Mouse (Mus musculus): ENCODE results near the gene Arhgef26. TPM values are rescaled to one million over a fixed set of nuclear protein-coding genes. Genes with fewer than 3 reads are reported as not detected.
A peak's percentile ranks its signal among the peaks of the same experiment; 100 is the strongest.

Arhgef26 gene
- polyA plus RNA-seq, 1 experiment from 2014 or later: 7.4 TPM

DNA sequence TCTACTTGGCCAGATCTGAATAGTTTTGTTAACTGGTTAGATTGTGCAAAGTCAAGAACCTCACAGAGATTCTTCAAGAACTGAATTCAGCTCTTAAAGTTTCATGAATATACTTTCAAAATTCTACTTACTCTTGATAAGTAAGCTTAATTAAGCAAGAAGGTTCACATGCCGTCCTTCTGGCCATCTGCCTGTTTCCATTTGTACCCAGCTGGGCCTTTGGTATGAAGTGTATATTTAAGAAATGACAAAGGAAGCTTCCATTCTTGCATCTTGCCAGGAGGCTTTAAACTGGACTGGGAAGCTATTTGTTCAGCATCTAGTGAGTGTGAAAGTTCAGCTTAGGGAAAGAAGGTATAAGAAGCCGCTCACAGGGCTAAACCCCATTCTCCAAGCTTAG lies 34.7 kb downstream of the Arhgef26 start:
- ATAC-seq (ENCODE audit: low FRiP score): no peak
- Histone ChIP-seq H3K27ac (ENCODE audit: low read depth, low read length) (no peak overlapping the region), H3K9ac (ENCODE audit: low read depth, low read length) (no peak overlapping the region), H3K36me3 (ENCODE audit: control insufficient read depth, insufficient read depth, low read length) (no peaks in the 10 kb centered on the region), H3K4me2 (replicated peaks; ENCODE audit: low read depth, low read length) (no peak overlapping the region), H3K27me3 (ENCODE audit: control insufficient read depth, insufficient read depth, low read length) (no peaks in the 10 kb centered on the region), H3K4me1 (replicated peaks; ENCODE audit: control insufficient read depth, insufficient read depth, low read length) (no peaks in the 10 kb centered on the region), H3K9me3 (ENCODE audit: control insufficient read depth, low read length) (no peaks in the 10 kb centered on the region), H3K4me3 (ENCODE audit: low read depth, low read length) (no peak overlapping the region)
- WGBS: 84% methylated on average over 2 of the region's 2 CpGs
- no peak for DNase-seq (ENCODE audit: low spot score)

DNA sequence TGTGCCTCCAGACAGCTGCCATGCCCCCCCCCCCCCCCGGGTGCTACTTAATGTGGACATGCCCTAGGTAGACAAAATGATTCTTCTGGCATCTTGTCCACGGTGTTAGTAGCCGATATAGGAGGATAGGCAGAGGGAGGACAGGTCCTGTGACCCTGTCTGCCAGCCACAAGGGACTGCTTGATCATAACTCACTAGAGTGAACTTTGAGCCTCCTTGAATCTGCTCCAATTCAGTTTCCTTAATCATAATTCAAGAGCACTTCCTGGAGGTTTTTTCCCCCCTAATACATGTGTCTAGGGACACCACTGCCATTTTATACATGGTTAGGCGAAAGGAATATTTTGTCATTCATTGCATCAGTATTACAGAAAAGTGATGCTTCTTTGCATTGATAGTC lies 36.2 kb downstream of the Arhgef26 start:
- 98% methylated on average over 4 of the region's 4 CpGs for WGBS
- no peak overlapping the region for H3K27ac ChIP-seq (ENCODE audit: low read depth, low read length)

DNA sequence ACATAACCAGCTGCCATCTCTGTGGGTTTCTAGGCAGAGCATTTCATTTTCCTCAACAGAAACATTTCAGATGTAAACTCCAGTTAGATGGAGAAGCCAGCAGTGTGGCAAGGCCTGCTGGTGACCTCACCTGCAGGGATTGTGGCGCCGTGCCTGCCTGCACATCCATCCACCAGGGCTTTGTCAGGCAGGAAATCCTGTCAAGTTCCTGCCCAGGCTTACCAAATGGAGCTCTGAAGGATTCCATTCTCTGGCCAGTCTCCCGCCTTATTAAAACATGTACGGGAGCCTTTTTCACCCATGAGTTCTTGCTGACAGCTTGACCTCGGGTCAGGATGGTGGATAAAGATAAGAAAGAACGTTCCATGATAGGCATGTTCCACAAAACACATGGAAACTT lies 36.7 kb downstream of the Arhgef26 start:
- Histone ChIP-seq H3K27me3 (ENCODE audit: control insufficient read depth, insufficient read depth, low read length) (no peaks in the 10 kb centered on the region), H3K4me2 (replicated peaks; ENCODE audit: low read depth, low read length) (no peak overlapping the region), H3K9ac (ENCODE audit: low read depth, low read length) (no peak overlapping the region), H3K27ac (ENCODE audit: low read depth, low read length) (no peak overlapping the region), H3K4me1 (replicated peaks; ENCODE audit: control insufficient read depth, insufficient read depth, low read length) (no peaks in the 10 kb centered on the region), H3K36me3 (ENCODE audit: control insufficient read depth, insufficient read depth, low read length) (no peaks in the 10 kb centered on the region), H3K9me3 (ENCODE audit: control insufficient read depth, low read length) (no peaks in the 10 kb centered on the region), H3K4me3 (ENCODE audit: low read depth, low read length) (no peak overlapping the region)
- no peak for DNase-seq (ENCODE audit: low spot score)
- WGBS: 77% methylated on average over 6 of the region's 6 CpGs
- no peak for ATAC-seq (ENCODE audit: low FRiP score)

More for the DNA sequence above, 36.2 kb downstream of the Arhgef26 start:
- DNase-seq (ENCODE audit: low spot score) (no peak), ATAC-seq (ENCODE audit: low FRiP score) (no peak)
- no peak overlapping the region for H3K9ac ChIP-seq (ENCODE audit: low read depth, low read length)
- no peaks in the 10 kb centered on the region for H3K4me1 ChIP-seq (replicated peaks; ENCODE audit: control insufficient read depth, insufficient read depth, low read length)
- no peak overlapping the region for H3K4me2 ChIP-seq (replicated peaks; ENCODE audit: low read depth, low read length)
- no peaks in the 10 kb centered on the region for H3K36me3 ChIP-seq (ENCODE audit: control insufficient read depth, insufficient read depth, low read length)
- H3K4me3 ChIP-seq (ENCODE audit: low read depth, low read length): no peak overlapping the region
- H3K9me3 ChIP-seq (ENCODE audit: control insufficient read depth, low read length): no peaks in the 10 kb centered on the region
- no peaks in the 10 kb centered on the region for H3K27me3 ChIP-seq (ENCODE audit: control insufficient read depth, insufficient read depth, low read length)

DNA sequence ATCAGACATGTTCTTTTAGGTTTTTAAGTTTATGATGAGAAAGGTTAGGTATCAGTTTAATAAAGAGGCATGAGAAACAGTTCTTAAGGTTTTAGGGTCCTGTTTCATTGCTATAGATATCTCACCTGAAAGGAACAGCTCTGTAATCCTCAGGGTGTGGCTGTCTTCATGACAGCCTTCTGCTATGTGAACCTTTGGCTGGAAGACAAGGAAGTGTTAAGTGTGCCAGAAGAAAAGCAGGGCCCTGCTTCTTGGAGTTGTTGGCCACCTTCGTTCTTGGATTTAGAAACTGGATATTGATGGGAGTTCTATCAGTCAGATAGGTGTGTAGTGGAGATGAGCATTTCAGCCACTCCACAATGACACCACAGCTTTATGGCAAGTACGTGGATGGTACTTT lies 38.6 kb downstream of the Arhgef26 start:
- Histone ChIP-seq H3K4me3 (ENCODE audit: low read depth, low read length) (no peak overlapping the region), H3K36me3 (ENCODE audit: control insufficient read depth, insufficient read depth, low read length) (no peaks in the 10 kb centered on the region), H3K27me3 (ENCODE audit: control insufficient read depth, insufficient read depth, low read length) (no peaks in the 10 kb centered on the region), H3K9ac (ENCODE audit: low read depth, low read length) (no peak overlapping the region), H3K27ac (ENCODE audit: low read depth, low read length) (no peak overlapping the region), H3K4me1 (replicated peaks; ENCODE audit: control insufficient read depth, insufficient read depth, low read length) (no peaks in the 10 kb centered on the region), H3K4me2 (replicated peaks; ENCODE audit: low read depth, low read length) (no peak overlapping the region), H3K9me3 (ENCODE audit: control insufficient read depth, low read length) (no peaks in the 10 kb centered on the region)
- DNase-seq (ENCODE audit: low spot score) (no peak), ATAC-seq (ENCODE audit: low FRiP score) (no peak)
- 87% methylated on average over 2 of the region's 2 CpGs for WGBS

DNA sequence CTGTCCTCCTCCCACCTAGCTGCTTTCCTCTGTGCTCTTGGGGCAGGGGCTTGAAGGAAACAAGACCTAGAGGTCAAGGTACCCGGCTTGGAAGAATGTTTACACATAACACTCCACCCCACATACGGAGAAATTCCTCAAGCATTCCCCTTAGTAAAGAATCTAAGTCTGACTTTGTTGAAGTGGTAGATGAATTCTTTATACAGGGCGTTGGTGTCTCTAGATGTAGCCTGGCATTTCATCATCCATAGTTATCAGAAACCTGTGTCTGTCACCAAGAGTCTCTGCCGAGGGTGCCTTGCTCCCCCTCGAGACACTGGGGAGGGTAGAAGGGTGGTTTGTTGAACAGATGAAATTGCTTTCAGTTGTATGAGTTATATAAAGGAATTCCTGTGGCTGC lies 41.8 kb downstream of the Arhgef26 start:
- H3K36me3 ChIP-seq (ENCODE audit: control insufficient read depth, insufficient read depth, low read length): no peaks in the 10 kb centered on the region
- no peaks in the 10 kb centered on the region for H3K9me3 ChIP-seq (ENCODE audit: control insufficient read depth, low read length)
- H3K4me3 ChIP-seq (ENCODE audit: low read depth, low read length): no peak overlapping the region
- no peak overlapping the region for H3K4me2 ChIP-seq (replicated peaks; ENCODE audit: low read depth, low read length)
- 69% methylated on average over 5 of the region's 5 CpGs for WGBS
- no peak overlapping the region for H3K27ac ChIP-seq (ENCODE audit: low read depth, low read length)
- no peak overlapping the region for H3K9ac ChIP-seq (ENCODE audit: low read depth, low read length)
- DNase-seq (ENCODE audit: low spot score) (no peak), ATAC-seq (ENCODE audit: low FRiP score) (no peak)
- H3K4me1 ChIP-seq (replicated peaks; ENCODE audit: control insufficient read depth, insufficient read depth, low read length): no peaks in the 10 kb centered on the region
- H3K27me3 ChIP-seq (ENCODE audit: control insufficient read depth, insufficient read depth, low read length): no peaks in the 10 kb centered on the region

DNA sequence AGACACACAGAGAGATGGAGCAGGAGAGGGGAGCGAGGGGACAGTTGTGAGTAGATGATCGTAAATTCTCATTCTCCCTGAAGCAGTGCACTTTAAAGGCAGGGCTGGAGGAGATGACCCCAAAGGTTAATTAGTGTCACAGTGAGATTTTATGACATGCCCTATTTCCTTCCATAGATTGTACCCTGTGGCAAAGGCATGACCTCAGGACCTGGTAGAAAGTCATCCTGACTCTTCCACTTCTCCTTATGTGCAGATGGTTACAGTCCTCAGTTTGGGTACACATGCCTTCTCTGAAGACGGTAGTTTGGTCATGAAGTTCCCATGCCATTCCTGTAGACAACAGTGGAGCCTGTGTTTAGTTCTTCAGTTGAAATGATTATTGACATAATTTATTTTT lies 42.3 kb downstream of the Arhgef26 start:
- WGBS: 67% methylated on average over 3 of the region's 3 CpGs
- no peak overlapping the region for H3K27ac ChIP-seq (ENCODE audit: low read depth, low read length)
- no peak overlapping the region for H3K9ac ChIP-seq (ENCODE audit: low read depth, low read length)
- no peak overlapping the region for H3K4me2 ChIP-seq (replicated peaks; ENCODE audit: low read depth, low read length)
- DNase-seq (ENCODE audit: low spot score): no peak
- no peaks in the 10 kb centered on the region for H3K4me1 ChIP-seq (replicated peaks; ENCODE audit: control insufficient read depth, insufficient read depth, low read length)
- H3K4me3 ChIP-seq (ENCODE audit: low read depth, low read length): no peak overlapping the region
- no peaks in the 10 kb centered on the region for H3K27me3 ChIP-seq (ENCODE audit: control insufficient read depth, insufficient read depth, low read length)
- no peaks in the 10 kb centered on the region for H3K36me3 ChIP-seq (ENCODE audit: control insufficient read depth, insufficient read depth, low read length)
- ATAC-seq (ENCODE audit: low FRiP score): no peak
- H3K9me3 ChIP-seq (ENCODE audit: control insufficient read depth, low read length): no peaks in the 10 kb centered on the region

DNA sequence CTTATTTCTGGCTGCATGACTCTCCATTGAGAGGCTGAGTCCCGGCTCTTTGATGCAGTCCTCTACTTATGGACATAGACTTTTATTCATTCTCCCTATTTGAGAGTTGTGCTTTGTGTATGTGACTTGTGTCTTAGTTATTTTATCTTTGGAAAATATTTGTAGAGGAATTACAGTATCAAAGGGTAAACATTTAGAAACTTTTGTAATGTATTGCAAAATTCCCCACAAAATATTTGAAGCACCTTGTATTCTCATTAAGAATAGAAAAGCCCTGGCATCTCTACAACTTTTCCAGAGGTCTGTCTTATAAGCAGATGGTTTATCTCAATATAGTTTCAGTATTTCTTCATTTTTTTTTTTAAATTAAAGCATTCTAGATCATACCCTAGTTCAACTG lies 44.7 kb downstream of the Arhgef26 start:
- Histone ChIP-seq H3K36me3 (ENCODE audit: control insufficient read depth, insufficient read depth, low read length) (no peaks in the 10 kb centered on the region), H3K27me3 (ENCODE audit: control insufficient read depth, insufficient read depth, low read length) (no peaks in the 10 kb centered on the region), H3K4me2 (replicated peaks; ENCODE audit: low read depth, low read length) (no peak overlapping the region), H3K9me3 (ENCODE audit: control insufficient read depth, low read length) (no peaks in the 10 kb centered on the region), H3K4me3 (ENCODE audit: low read depth, low read length) (no peak overlapping the region), H3K9ac (ENCODE audit: low read depth, low read length) (no peak overlapping the region), H3K4me1 (replicated peaks; ENCODE audit: control insufficient read depth, insufficient read depth, low read length) (no peaks in the 10 kb centered on the region), H3K27ac (ENCODE audit: low read depth, low read length) (no peak overlapping the region)
- ATAC-seq (ENCODE audit: low FRiP score) (no peak), DNase-seq (ENCODE audit: low spot score) (no peak)
- 76% methylated on average over 1 of the region's 1 CpGs for WGBS

DNA sequence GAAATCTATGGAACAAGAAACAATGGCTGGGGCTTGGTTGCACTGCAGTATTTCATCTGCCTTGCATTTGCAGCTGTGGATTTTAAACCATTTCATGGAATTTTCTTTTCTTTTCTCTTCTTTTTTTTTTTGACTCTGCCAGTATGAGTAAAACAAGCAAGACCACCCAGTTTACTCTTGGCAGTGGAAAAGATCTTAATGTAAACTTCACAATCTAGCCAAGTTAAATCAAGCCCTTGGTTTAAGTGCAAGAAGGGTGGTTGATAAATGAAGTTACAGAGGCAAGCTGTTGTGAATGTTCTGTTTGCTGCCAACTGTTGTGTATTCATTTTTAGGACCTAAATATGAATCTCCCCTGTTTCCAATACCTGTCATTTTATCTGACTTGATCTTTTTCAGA lies 54.5 kb downstream of the Arhgef26 start:
- DNase-seq (ENCODE audit: low spot score): no peak
- no peaks in the 10 kb centered on the region for H3K27me3 ChIP-seq (ENCODE audit: control insufficient read depth, insufficient read depth, low read length)
- no peak overlapping the region for H3K4me3 ChIP-seq (ENCODE audit: low read depth, low read length)
- H3K9ac ChIP-seq (ENCODE audit: low read depth, low read length): no peak overlapping the region
- no peaks in the 10 kb centered on the region for H3K9me3 ChIP-seq (ENCODE audit: control insufficient read depth, low read length)
- no peak overlapping the region for H3K4me2 ChIP-seq (replicated peaks; ENCODE audit: low read depth, low read length)
- ATAC-seq (ENCODE audit: low FRiP score): no peak
- H3K4me1 ChIP-seq (replicated peaks; ENCODE audit: control insufficient read depth, insufficient read depth, low read length): no peaks in the 10 kb centered on the region
- H3K36me3 ChIP-seq (ENCODE audit: control insufficient read depth, insufficient read depth, low read length): no peaks in the 10 kb centered on the region
- H3K27ac ChIP-seq (ENCODE audit: low read depth, low read length): no peak overlapping the region

DNA sequence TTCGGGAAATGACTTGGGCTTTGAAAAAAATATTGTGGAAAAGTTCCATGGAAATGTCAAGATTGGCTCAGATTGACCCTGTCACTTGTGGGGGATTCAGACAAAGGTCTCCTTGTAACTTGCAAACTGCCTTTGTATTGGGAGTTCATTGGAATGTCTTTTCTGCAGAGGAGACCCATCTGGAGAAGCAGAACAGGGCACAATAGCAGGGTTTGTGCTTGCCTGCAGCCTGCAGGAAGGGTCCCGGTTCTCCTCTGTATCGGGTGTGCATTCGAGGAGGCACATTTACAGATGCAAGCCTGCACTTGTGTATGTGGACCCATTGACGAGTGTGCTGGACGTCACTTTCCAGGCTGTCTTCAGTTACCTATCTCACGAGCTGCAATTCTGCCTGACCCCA lies 56.1 kb downstream of the Arhgef26 start:
- no peaks in the 10 kb centered on the region for H3K27me3 ChIP-seq (ENCODE audit: control insufficient read depth, insufficient read depth, low read length)
- no peaks in the 10 kb centered on the region for H3K9me3 ChIP-seq (ENCODE audit: control insufficient read depth, low read length)
- no peaks in the 10 kb centered on the region for H3K36me3 ChIP-seq (ENCODE audit: control insufficient read depth, insufficient read depth, low read length)
- no peak overlapping the region for H3K27ac ChIP-seq (ENCODE audit: low read depth, low read length)
- H3K4me1 ChIP-seq (replicated peaks; ENCODE audit: control insufficient read depth, insufficient read depth, low read length): no peaks in the 10 kb centered on the region
- H3K4me3 ChIP-seq (ENCODE audit: low read depth, low read length): no peak overlapping the region
- H3K9ac ChIP-seq (ENCODE audit: low read depth, low read length): no peak overlapping the region
- ATAC-seq (ENCODE audit: low FRiP score): peak; percentile 71
- WGBS: 24% methylated on average over 7 of the region's 7 CpGs
- DNase-seq (ENCODE audit: low spot score): peak; percentile 54
- H3K4me2 ChIP-seq (replicated peaks; ENCODE audit: low read depth, low read length): no peak overlapping the region
